Mouse (Mus musculus): ENCODE measurements at regions not wholly inside any gene's neighbourhood (a gene's known extent, or its start where the extent isn't known, plus 50 kb on each side); places are given as distances from the start of the nearest gene placed in this dataset.
A peak's percentile ranks its signal among the peaks of the same experiment; 100 is the strongest.

DNA sequence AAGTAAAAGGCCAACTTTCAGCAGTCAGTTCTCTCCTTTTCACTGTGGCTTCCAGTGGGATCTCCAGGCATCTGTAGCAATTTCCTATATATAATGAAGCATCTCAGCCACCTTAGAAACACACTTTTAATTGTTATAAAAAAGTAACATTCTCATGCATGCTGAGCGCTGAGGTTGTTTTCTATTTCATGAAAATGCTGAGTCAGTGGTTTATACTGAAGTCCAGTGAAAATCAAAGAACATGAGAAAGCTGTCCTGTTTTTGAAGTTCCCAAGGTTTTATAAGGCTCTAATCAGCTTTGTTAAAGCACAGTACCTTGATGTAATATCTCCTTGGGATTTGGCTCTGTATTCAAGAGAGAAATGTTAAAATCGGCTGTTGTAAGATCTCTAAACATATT, 1367.2 kb downstream of the Gsdmc2 start:
- DNase-seq (ENCODE audit: low read depth), result no peak

DNA sequence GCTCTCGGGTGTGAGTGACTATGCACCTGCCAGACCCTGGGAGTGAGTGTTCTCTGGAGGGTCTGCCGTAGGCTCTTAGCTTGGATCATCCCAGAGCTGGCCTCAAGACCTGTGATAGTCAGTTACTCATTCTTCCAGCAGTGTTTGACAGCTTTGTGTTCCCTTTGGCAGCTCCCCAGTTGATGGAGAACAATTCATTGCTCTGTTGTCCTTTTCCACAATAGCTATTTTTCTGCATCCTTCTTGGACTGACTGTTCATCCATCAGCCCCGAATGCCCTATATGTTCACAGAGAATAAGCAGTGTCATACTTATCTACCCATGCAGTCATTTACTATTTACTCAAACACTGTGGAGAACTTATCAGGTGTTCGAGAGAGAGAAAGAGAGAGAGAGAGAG, 1368.5 kb downstream of the Gsdmc2 start:
- no peak for DNase-seq (ENCODE audit: low read depth)

DNA sequence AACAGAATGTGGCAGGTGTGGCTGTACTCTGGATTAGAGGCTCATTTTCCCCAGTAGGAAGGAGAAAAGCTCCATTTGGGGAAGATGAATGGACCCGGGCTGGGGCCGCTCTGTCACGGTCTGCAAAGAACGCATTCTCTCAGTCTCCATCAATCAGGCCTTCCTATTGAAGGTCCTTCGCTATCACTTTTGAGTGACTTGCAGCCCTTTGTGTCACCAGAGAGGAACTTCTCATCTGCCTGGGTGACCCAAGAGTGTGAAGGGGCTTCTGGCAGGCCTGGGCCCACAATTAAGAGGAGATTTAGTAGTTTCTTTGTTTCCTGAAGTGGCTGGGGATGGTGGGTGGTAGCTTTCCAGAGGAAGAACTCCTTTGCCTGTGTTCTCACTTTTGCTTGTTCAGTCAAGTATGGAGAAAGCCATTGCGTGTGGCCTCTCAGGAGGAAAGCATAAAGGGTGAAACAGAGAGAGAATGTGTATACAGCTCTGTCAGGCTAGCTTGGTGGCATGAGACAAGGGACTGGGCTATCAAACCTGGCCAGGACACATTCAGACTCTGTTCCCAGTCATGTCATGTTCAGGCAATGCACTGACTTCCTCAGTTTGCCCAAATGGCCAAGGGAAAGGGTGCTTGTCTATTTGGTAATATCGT, 1374.2 kb downstream of the Gsdmc2 start:
- no peak for DNase-seq (ENCODE audit: low read depth)

DNA sequence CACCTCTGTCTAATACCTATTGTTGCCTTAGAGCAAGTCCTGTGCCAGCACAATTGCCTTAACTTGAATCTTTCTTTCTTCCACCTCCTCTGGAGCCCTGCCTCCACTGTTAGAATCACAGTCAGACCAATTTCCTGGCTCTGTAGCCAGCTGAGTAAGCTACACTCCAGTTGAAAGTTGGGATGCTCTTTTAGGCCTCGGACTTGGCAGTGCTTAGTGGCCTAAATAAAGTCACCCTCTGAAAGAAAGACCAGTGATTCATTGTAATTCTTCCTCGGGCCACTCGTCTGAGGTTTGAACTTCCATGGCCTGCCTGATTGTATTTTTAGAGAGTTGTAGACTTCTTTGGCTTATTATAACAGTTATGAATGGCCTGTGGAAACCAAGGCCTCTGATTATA, 1376.9 kb downstream of the Gsdmc2 start:
- peak; percentile 78 for DNase-seq (ENCODE audit: low read depth)

DNA sequence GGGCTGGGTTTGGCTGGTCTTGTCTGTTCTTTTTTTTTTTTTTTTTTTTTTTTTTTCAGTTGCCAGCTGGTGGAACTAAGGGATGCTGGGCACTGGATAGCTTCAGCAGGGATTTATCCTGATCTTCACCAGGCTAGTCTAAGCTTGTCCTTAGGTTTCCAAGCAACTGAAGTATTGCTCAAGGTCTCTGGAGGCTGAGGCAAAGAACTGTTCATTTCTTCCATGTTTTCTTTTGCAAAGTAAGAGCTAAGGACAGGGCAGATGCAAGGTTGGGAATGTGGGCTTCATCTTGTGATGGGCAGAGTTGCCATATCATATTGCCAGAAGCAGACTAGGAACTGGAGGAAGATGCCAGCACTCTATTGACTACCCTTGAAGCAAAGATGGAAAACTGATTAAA, 1378.1 kb downstream of the Gsdmc2 start:
- DNase-seq (ENCODE audit: low read depth), result peak; percentile 23

DNA sequence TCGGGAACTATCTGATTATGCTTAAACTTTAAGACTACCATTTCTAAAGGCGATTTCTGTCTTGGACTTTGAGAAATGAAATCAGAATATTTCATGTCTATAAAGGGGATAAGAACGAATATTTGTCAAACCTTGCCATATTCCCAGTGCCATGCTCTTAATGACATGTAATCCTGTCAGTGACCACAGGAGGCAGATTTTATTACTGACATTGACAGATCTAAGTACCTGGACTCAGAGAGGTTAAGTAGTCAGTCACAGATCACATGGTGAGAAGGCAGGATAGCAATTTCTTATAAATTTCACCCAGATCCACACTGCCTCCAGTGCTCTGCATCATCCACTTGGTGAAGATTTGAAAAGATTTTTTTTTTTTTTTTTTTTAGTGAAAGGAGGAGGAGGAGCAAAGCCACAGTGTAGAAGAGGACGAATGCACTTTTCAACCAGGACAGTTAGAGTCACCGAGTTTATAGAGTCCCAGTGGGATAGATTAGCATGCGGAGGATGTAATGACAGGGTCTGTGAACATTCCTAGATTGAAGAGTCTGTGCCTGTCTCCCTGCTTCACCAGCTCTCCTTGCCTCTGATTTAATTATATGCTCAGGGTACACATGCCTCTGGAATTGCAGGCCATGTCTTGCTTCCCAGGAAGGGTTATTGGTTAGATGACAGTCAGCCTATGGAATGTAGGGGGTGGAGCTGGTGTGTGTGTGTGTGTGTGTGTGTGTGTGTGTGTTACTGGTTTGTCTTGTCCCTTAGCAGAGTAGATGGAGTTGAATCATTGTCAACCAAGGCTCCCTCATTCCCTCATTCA, 1379.7 kb downstream of the Gsdmc2 start:
- peak; percentile 45 for DNase-seq (ENCODE audit: low read depth)

DNA sequence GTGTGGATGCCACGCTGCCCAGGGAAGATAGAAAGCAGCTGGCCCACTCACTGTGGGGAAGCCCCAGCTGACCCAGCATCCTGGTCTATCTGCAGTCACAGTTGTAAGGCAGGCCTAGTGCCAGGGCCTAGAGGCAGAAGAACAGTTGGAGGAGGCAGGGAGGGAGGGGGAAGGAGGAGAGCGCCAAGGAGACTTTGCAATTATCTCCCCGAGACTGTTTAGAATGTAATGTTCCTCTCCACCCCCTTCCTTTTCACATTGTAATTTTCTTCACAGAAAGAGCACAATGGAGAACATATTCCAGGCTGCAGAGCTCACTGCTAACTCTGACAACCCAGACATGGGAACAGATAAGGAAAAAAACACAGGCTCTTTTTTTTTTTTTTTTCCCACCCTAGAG, 1382.3 kb downstream of the Gsdmc2 start:
- peak; percentile 14 for DNase-seq (ENCODE audit: low read depth)

DNA sequence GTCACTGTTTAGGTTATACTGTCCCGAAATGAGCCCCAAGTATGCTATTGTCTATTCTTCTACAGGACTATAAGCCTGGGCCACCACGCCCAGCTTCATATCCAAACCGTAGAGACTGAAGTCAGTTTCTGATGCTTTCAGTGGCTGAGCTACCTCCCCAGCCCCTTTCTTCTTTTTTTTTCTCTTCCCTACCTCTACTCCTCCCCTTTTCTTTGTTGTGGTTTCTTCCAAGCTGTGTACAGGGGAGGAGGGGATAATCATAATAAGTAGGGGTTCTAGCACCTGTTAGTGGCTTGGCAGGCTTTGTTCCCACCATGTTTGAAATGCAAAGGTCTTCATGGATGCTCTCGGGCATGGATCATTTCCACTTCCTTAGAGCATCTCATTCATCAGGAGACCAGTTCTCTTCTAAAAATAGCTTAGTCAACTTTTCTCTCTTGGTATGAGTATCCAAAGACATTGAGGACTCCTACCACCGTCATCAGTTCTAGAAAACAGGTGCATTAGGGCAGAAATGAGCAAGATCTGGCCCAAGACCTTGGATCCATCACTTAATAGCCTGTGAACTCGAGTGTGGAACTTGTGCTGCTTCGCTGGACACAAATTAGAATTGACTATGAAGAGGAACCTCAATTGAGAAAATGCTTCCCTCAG, 1383.5 kb downstream of the Gsdmc2 start:
- DNase-seq (ENCODE audit: low read depth), result no peak

DNA sequence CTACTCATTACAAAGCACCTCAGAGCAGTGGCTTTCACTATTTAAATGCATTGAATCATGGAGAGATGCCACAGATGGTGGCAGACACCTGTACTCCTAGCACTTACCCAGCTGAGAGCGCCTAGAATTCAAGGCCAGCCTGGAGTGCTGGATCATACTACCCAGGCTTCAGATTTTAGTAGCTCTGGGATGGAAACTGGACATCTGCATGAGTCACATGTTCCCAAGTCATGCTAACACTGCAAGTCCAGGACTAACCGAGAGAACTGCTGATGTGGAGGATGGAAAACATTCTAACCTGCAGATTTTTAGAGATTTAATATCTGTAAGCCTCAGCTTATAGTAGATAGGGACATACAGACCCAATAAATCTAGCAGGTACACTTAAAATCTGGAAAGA, 1384.3 kb downstream of the Gsdmc2 start:
- no peak for DNase-seq (ENCODE audit: low read depth)

DNA sequence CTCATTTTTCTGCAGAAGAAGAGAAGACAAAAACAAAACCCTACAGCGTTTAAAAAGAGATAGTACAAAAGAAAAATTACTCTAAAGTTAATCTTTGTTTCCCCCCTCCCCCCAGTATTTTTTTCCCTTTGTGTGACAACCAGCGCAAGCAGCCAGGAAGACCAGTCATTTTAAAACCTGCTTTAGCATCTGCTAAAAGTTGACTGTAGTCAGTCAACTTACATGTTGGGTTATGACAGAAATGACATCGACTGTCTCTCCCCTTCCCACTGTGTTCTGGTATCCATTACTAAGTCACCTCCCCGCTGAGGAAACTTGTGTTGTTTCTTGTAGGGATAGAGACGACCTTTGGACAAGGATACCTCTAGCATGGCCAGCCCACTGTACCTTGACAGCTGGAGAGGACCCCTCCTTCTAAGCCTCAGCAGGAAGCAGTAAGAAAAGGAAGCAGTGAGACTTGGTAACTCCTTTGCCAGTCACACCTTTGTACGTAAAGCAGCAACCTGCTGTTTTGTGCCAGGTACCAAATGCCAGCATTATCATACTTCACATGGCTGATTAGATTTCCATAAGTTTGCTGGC, 1384.9 kb downstream of the Gsdmc2 start:
- no peak for DNase-seq (ENCODE audit: low read depth)

DNA sequence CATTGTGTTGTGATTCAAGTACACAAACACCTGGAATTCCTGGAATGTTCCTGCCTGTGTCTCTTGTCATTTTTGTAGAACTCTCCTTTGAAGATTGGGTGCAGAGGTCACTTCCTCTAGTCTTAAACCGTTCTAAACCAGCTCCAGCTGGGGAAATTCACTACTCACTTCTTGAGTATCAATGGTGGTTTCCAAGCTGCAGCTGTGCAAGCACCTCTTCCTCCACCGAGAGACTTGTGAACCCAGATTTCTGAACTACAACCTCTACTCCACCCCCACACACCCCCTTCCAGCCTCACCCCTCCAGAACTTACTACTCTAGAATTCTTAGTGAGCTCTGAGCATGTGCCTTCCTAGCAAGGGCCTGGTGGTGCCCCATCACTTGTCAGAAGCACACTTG, 1387.0 kb downstream of the Gsdmc2 start:
- no peak for DNase-seq (ENCODE audit: low read depth)

DNA sequence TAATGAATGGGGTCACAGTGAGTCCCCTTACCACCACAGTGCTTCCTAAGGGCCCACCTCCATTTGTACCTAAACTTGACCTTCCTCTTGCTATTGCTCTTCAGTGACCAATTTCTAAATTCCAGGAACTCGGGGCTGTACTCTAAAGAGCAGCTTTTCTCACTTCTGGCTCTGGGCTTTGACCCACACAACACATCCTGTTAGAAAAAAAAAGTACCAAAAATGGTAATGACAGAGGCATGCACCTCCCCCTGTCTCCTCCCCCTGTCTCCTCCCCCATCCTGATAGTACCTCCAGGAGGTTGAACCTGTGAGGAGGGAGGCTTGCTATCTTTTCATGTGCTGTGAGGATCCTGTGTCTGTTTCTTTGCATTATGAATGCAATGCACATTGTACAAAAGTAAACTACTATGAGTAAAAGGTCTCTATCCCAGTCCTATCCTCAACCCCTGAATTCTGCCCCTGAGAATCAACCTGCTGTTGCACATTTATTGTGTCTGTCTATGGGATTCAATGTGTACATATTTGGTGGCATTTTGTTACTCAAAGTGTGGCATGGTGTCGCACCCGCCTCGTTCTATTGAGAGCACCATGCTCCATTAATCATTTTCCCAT, 1387.8 kb downstream of the Gsdmc2 start:
- DNase-seq (ENCODE audit: low read depth), result no peak

DNA sequence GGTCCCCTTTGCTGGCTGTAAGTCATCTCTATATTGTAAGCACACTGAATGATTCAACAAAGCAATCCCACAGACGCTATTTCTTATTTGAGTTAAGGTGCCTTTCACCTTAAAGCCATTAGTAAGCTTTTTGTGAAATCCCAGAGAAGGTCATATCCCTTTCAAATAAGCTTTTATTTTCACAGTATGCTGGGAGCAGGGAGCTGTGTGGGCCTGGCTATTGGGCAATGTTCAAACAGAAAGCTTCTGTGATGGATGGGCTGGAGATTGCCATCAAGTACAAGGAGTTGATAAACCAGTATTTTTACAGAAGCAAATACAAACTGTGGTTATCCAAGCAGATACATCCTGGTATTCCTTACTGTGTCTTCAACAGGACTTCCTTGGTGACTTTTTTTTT, 1389.0 kb downstream of the Gsdmc2 start:
- DNase-seq (ENCODE audit: low read depth), result peak; percentile 12

DNA sequence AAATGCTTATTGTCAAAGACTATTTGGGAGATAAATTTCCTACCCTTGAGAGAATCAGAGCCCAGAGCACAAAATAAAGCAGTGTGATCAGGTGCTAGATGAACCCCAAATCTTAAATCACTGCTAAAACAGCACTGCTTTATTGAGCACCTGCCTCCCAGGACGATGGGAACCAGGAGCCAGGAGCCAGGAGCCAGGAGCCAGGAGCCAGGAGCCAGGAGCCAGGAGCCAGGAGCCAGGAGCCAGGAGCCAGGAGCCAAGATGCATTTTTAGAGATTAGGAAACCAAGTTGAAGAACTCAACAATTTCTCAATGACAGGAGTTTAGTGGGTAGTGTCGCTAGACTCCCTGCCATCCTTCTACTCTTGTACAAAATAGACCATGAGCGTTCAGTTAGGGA, 1396.9 kb downstream of the Gsdmc2 start:
- no peak for DNase-seq (ENCODE audit: low read depth)

DNA sequence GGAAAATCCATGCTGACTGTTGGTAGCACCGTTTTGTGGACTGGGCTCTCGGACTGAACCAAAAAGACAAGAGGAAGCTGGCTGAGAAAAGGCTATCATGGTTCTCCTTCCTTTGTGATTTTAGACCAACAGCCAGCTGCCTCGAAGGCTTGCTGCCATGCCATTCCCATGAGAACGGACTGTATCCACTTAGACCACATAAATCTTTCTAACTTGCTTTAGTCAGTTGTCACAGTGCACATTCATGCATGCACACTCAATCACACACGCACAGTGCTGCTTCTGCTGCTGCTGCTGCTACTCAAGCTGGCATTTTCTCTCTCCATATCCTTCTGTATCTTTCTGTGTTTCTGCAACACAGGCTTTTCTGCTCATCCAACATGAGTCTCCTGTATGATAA, 1405.8 kb downstream of the Gsdmc2 start:
- peak; percentile 33 for DNase-seq (ENCODE audit: low read depth)

DNA sequence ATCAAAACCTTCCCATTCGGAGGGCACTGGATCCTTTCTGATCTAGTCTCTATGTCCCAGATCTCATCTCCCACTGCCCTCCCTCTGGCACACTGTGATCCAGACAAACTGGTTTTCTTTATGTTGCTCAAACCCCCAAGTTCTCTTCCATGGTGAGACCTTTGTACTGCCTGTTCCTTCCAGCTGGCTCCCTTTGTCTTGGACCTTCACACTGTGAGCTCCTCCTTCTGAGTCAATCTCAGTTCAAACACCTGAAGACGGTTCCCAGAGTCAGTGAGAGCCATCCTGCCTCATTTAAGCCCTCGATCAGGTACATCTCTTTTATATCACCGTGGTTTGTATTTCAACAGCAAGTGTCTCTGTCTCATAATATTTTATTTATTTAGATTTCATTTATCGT, 1408.3 kb downstream of the Gsdmc2 start:
- DNase-seq (ENCODE audit: low read depth), result no peak

DNA sequence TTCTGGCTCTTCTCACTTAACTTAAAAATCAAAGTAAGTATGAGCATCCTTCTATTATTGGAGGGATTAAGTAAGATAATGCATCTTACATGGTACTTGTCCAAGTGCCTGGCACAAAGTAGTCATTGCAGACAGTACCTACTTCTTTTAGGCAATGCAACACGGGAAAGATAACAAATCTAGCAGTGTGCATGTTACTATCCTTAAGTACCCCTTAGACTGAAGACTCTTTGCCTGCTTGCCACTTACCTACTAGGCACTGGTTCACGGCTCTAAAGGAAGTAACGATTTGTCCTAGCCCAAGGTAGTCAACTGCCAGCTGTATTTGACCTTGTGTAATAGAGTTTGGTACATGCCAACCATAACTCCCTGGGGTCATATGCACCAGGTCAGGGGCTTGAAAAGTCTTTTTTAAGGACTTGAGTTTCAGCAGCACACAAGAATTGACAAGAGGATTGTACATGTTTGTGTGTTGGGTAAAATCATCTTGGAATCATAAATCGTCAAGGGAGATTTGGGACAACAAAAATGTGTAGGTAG, 1409.8 kb downstream of the Gsdmc2 start:
- no peak for DNase-seq (ENCODE audit: low read depth)

DNA sequence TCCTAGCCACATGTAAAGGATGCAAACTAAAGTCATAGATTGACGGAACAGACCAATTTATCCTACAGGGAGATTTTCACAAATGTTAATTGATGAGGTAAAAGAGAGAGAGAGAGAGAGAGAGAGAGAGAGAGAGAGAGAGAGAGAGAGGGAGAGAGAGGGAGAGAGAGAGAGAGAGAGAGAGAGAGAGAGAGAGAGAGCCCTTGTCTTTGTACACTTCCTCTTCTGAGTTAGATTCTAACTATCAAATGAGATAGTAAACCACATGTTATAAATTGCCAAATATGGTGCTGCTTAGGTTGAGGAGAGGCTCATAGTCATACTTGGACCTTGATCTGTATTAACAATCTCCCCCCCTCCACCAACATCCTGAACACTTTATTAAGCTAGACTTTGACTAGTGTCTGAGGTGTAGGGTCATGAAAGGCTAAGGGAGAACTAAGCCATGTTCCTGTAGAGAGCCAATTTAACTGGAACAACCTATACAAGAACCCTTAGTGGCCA, 1412.2 kb downstream of the Gsdmc2 start:
- no peak for DNase-seq (ENCODE audit: low read depth)

DNA sequence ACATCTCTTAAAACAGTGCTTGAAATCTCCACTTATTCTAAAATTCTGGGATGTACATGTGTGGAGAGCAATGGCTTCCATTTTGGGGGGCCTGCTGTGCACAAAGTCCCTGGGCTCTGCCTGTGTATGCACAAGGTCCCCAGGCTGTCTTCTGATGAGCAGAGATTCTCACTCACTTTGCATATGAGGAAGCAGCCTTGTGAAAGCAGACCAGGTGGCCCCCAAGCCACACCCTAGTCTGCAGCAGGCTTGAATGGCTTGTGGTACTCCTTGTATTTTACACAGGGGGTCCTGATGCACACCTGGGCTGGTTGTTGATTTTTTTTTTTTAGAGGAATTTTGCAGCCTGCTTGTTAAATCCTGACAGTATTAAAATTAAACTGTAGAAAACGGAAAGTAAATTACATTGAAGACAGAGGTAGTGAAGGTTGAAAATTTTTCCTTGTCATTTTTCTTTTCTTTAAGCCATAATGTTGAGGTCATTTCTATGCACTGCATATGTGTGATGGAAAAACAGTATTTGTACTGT, 1413.8 kb downstream of the Gsdmc2 start:
- no peak for DNase-seq (ENCODE audit: low read depth)

DNA sequence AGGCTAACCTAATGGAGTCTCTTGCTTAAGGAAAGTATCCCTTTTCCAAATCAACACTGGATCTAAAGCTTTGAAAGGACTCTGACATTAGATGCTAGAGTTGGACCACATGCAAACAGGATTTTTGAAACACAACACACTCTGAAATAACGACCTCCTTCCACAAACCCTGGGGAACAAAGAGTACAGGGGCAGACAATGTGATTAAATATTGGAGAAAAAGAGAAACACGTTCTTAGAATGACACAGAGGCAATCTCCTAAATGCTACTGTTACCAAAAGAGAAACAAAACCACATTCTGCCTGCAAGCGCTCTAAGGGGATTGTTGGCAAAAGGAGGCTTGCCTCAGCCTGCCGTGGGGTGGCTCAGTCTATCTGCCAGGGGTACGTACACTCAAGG, 1422.0 kb downstream of the Gsdmc2 start:
- no peak for DNase-seq (ENCODE audit: low read depth)

DNA sequence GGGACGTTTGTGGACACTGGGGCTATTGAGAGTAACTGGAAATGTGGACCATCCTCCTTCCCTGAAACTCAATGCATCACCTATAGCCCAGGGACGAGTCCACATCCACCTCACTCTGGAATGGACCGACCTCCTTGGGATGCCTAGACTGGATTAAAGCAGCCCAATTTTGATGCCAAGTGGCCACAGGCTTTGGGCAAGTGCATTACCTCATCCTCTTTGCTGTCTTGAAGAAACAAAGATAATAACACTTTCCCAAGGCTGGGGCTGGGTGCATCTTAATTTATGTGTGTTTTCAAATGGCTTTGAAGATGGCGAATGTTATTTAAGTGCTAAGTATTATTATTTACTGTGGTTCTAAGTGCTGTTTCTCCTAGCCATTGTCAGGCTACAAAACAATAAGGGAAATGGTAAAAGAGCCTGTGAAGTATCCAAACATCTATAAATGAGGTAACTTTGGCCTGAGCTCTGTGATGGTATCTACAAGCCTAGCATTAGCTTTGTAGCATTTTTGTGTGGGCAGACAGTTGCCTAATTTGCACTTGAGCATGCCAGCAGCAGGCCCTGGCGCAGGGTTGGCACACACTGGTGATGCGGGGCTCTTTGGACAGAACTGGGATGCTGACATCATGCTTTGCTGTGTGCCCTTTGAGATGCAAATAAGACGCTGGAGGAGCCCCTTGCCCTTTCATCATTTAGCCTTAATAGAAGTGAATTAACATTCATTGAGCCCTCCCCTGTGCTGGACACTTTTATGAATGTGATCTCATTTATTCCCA, 1423.7 kb downstream of the Gsdmc2 start:
- DNase-seq (ENCODE audit: low read depth), result no peak

Data from NIH3T3 (cell line).